In genomic region chr8:81562405-81562804, GRCm38 (mm10) we compare ENCODE assay signal across 35 mouse cellular contexts.
"Had no signal": no experiment of that assay in that cellular context is flagged by ENCODE, and none has a peak within 500 bp of the region (broad histone marks: within the 10 kb centered on the region; RNA-seq: fewer than 3 reads in every experiment).

No protein-coding gene starts in this region.

- H3K4me1 ChIP-seq: heart, embryonic 10.5 days; heart, embryonic 12.5 days; heart, embryonic 13.5 days; heart, embryonic 15.5 days; hindbrain, embryonic 10.5 days; hindbrain, embryonic 12.5 days; hindbrain, embryonic 13.5 days; hindbrain, embryonic 15.5 days; intestine, embryonic 15.5 days; kidney, embryonic 15.5 days had no signal

- ATAC-seq: hindbrain, embryonic 16.5 days; hindbrain, postnatal 0 days; inflammation-experienced regulatory T-cells, adult 6 months; intestine, embryonic 15.5 days; intestine, embryonic 16.5 days; intestine, postnatal 0 days had no signal

- H3K4me3 ChIP-seq: heart, embryonic 10.5 days; heart, embryonic 12.5 days; heart, embryonic 13.5 days; heart, embryonic 15.5 days; hindbrain, embryonic 10.5 days; hindbrain, embryonic 12.5 days; hindbrain, embryonic 13.5 days; hindbrain, embryonic 15.5 days; intestine, embryonic 15.5 days; kidney, embryonic 15.5 days; layer of hippocampus, adult 2 months; left cerebral cortex, adult 2 months had no signal

- H3K4me2 ChIP-seq: heart, embryonic 11.5 days; heart, embryonic 12.5 days; heart, embryonic 13.5 days; heart, embryonic 15.5 days; hindbrain, embryonic 12.5 days; hindbrain, embryonic 13.5 days; hindbrain, embryonic 14.5 days; hindbrain, embryonic 15.5 days; intestine, embryonic 15.5 days; kidney, embryonic 15.5 days had no signal

- DNase-seq: heart, postnatal 10 days; heart, postnatal 14 days; heart, postnatal 36 days; heart, postnatal 4 days; kidney, adult 11 months; kidney, adult 18-20 months; kidney, adult 2 months; kidney, adult 8-10 months; kidney, adult 9 months; kidney, postnatal 10 days; kidney, postnatal 14 days; kidney, postnatal 25 days; kidney, postnatal 36 days; layer of hippocampus, adult 9-11 months; layer of hippocampus, postnatal 36 days had no signal

- H3K9me3 ChIP-seq: heart, embryonic 10.5 days; heart, embryonic 12.5 days; heart, embryonic 13.5 days; heart, embryonic 15.5 days; hindbrain, embryonic 10.5 days; hindbrain, embryonic 12.5 days; hindbrain, embryonic 13.5 days; hindbrain, embryonic 15.5 days; intestine, embryonic 15.5 days; kidney, embryonic 15.5 days had no signal

- H3K36me3 ChIP-seq: heart, embryonic 10.5 days; heart, embryonic 12.5 days; heart, embryonic 13.5 days; heart, embryonic 15.5 days; hindbrain, embryonic 10.5 days; hindbrain, embryonic 12.5 days; hindbrain, embryonic 13.5 days; hindbrain, embryonic 15.5 days; intestine, embryonic 15.5 days; kidney, embryonic 15.5 days had no signal

- H3K9ac ChIP-seq: heart, embryonic 12.5 days; heart, embryonic 13.5 days; heart, embryonic 15.5 days; hindbrain, embryonic 12.5 days; hindbrain, embryonic 13.5 days; hindbrain, embryonic 14.5 days; hindbrain, embryonic 15.5 days; intestine, embryonic 15.5 days; kidney, embryonic 15.5 days had no signal

- H3K27ac ChIP-seq: heart, embryonic 10.5 days; heart, embryonic 13.5 days; heart, embryonic 15.5 days; hindbrain, embryonic 10.5 days; hindbrain, embryonic 12.5 days; hindbrain, embryonic 13.5 days; hindbrain, embryonic 14.5 days; hindbrain, embryonic 15.5 days; hindbrain, postnatal 0 days; intestine, embryonic 15.5 days; kidney, embryonic 15.5 days; kidney, postnatal 0 days; layer of hippocampus, adult 2 months; left cerebral cortex, adult 2 months had no signal

- H3K27me3 ChIP-seq: heart, embryonic 12.5 days; heart, embryonic 13.5 days; heart, embryonic 15.5 days; hindbrain, embryonic 12.5 days; hindbrain, embryonic 13.5 days; hindbrain, embryonic 15.5 days; intestine, embryonic 15.5 days; kidney, embryonic 15.5 days had no signal
